Mouse (Mus musculus): ENCODE data around the gene Fcgr2b. TPM values are rescaled to one million over a fixed set of nuclear protein-coding genes. Genes with fewer than 3 reads are reported as not detected.

Fcgr2b gene
- 47.8 TPM for polyA plus RNA-seq (2017; shearing (Covaris generic))

DNA sequence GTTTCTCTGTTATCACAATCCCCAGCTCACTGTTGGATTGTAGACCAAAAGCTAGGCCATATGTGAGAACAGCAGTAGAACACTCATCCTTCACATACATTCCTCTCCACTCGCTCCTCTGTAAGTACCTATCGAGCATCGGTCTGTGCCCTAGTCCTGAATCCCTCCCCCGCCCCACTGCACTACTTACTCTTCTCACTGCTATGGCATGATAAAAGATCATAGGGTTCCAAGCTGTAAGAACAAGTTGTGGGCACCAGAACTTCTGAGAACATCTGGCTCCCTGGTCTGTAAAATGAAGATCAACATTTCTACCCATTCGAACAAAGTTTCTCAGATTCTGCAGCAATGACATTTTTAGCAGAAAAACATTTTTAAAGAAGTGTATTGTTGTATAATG lies at the start of gene Fcgr2b:
Fcgr2b (minus strand) TSS at position 101 of the 400 bp plus-strand sequence.

GRCm38 (mm10) chr1:171018737-171019136 lies 42.4 kb upstream of the Fcgr2b start, which contains the start of gene Fcgr4:
Fcgr4 (plus strand) TSS chr1:171018920.

DNA sequence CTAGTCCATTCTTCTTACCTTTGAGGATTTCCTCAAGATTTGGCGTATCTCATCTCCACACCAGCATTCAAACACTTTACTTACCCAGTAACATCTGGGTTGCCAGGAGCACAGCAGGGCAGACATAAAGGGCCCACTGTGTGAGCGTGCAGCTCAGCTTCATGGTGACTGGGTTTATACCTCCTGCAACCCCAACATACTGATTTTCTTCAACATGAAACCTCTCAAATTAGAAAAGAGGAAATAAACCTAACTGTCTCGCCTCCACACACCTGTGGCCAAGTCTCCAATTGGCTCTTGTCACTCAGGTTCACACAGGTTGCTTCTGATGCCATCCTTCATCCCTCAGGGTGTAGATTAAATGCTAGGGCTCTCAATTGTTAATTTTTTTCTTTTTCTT lies 49.0 kb downstream of the Fcgr2b start, which contains the start of gene Fcrla:
Fcrla (minus strand) TSS at position 206 of the 400 bp plus-strand sequence.

GRCm38 (mm10) chr1:170912891-170913615 lies 63.3 kb downstream of the Fcgr2b start, which contains the start of gene Fcrlb:
Fcrlb (minus strand) TSS chr1:170912941.

Other genes with a start within 250 kb of the Fcgr2b start
- 26.7 TPM for gene Atf6, start 108.8 kb downstream of the Fcgr2b start, polyA plus RNA-seq (2017; shearing (Covaris generic))
- 0.71 TPM for gene Gm26620, start 91.5 kb downstream of the Fcgr2b start, polyA plus RNA-seq (2017; shearing (Covaris generic))
- gene Dusp12, start 91.0 kb downstream of the Fcgr2b start, polyA plus RNA-seq (2017; shearing (Covaris generic)): 39.6 TPM
- not detected for gene Fcrlb, start 63.6 kb downstream of the Fcgr2b start, polyA plus RNA-seq (2017; shearing (Covaris generic))
- gene Fcrla, start 49.0 kb downstream of the Fcgr2b start, polyA plus RNA-seq (2017; shearing (Covaris generic)): not detected
- gene Fcgr4, start 42.4 kb upstream of the Fcgr2b start, polyA plus RNA-seq (2017; shearing (Covaris generic)): 0.71 TPM
- 1.1 TPM for gene Fcgr3, start 88.4 kb upstream of the Fcgr2b start, polyA plus RNA-seq (2017; shearing (Covaris generic))
- gene Cfap126, start 137.4 kb upstream of the Fcgr2b start, polyA plus RNA-seq (2017; shearing (Covaris generic)): 2.8 TPM
- 112 TPM for gene Sdhc, start 174.1 kb upstream of the Fcgr2b start, polyA plus RNA-seq (2017; shearing (Covaris generic))
- not detected for gene Mpz, start 174.2 kb upstream of the Fcgr2b start, polyA plus RNA-seq (2017; shearing (Covaris generic))
- gene Pcp4l1, start 219.7 kb upstream of the Fcgr2b start, polyA plus RNA-seq (2017; shearing (Covaris generic)): not detected
- 0.15 TPM for gene Nr1i3, start 237.4 kb upstream of the Fcgr2b start, polyA plus RNA-seq (2017; shearing (Covaris generic))
- 26.0 TPM for gene Tomm40l, start 246.0 kb upstream of the Fcgr2b start, polyA plus RNA-seq (2017; shearing (Covaris generic))
- gene Apoa2, start 248.5 kb upstream of the Fcgr2b start, polyA plus RNA-seq (2017; shearing (Covaris generic)): not detected